Mouse (Mus musculus) testis, postnatal 14 days (tissue): ENCODE data around the gene Rmi2.

Experiments
- DNase-seq: peaks from one replicate; pipeline ENCODE4 v3.0.0; 2021; ENCODE audit warnings: low spot score

Gene Rmi2

GRCm38 (mm10) chr16:10925591-10926180 lies 90.8 kb downstream of the Rmi2 start:
- DNase-seq, result peak; percentile 62

- DNase-seq, result no peak
These were observed 92.2 kb downstream of the Rmi2 start for GRCm38 (mm10) chr16:10927026-10927425.

GRCm38 (mm10) chr16:10933372-10933771 lies 98.5 kb downstream of the Rmi2 start:
- no peak for DNase-seq

DNA sequence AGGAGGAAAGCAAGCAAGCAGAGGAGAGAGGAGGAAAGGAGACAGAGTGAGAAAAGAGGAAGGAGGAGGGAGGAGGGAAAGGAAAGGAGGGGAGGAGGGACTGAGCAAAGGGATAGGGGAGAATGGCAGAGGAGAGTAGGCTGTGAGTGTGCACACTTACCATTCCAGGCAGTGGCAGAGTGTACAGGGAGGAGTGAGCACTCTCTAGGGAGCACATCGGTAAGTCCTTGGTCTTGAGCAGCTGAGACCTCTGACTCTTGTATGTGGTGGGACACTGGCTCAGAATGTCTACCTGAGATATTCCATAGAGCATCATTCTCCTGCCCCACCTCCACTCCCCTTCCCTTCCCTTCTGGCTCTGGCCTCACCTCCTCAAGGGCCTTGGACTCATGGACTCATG lies 99.2 kb downstream of the Rmi2 start:
- DNase-seq, result no peak

DNA sequence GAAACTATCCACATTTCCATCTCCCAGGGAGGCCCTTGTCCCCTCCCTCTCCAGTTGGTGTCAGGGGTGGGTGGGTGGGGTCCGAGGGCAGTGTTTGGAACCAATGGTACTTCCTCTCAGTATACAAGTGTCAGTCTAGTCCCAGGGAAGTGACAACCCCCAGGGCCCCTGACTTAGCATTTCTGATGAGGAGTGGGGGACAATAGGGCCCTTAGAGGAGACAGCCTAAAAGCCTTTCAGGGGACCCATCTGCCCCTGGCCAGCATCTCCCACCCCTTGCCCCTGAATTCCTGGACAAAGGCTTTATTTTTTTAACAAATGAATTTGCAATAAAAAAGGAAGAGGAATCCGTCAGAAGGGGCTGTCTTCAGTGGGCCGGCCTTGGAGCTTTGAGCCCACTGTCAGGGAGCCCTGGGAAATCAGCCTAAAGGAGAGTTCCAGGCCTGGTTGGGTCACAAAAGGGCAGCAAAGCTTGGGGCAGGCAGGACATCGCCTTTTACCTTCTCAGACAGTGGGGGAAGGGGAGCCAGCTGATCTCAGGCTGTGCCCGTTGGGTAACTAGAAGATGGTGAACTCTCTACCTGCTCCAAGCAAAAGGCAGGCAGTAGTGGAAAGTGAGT lies 102.0 kb downstream of the Rmi2 start:
- DNase-seq, result no peak

DNA sequence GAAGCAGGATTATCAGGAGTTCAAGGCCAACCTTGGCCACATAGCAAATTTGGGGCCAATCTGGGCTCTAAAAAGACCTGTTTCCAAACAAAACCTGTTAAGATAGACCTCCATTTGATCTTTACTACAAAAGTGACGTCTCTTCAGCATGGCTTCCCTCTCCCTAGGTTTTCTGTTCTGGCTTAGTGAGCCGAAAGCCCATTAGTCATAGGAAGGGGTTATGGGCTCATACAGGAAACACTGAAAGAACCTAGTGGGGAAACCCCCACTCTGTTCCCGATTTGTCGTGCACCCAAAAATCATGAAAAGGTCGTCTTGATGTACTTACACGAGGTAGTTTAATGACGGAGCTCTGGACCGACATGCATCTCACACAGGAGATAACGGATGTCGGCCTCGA lies 102.6 kb downstream of the Rmi2 start:
- DNase-seq, result no peak

DNA sequence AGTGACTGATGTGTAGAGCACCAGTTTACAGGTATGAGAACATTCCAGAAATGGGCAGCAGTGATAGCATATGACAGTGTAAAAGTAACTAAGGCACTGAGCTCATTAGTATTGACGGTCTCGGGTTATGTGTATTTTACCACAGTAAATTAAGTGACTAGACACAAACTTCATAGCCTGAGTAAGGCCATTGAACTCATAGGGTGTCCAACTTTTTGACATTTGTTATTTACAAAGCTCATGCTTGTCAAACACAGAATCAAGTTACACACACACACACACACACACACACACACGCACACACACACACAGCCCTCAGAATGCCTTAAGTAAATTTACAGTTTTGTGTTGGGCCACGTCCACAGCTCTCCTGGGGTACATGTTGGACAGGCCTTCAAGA lies 105.1 kb downstream of the Rmi2 start:
- DNase-seq, result no peak

- no peak for DNase-seq
These were observed 105.8 kb downstream of the Rmi2 start for GRCm38 (mm10) chr16:10940661-10941060.
